Mouse (Mus musculus) ES-Bruce4 (cell line): Measurements from ENCODE around the gene Mum1. TPM values are rescaled to one million over a fixed set of nuclear protein-coding genes. Genes with fewer than 3 reads are reported as not detected.

Experiments used
- H3K27ac ChIP-seq: 2 replicates; pipeline ENCODE4 v1.5.1; 2012; ENCODE audit warnings: low read length, inconsistent platforms; ENCODE audit not compliant: insufficient read depth
- H3K27me3 ChIP-seq: 2 replicates; pipeline ENCODE4 v1.6.1; 2012; ENCODE audit warnings: mild to moderate bottlenecking, low read length, inconsistent platforms; ENCODE audit not compliant: control insufficient read depth, poor library complexity, insufficient read depth, severe bottlenecking
- H3K36me3 ChIP-seq: 2 replicates; pipeline ENCODE4 v1.6.1; 2012; ENCODE audit warnings: inconsistent platforms, mild to moderate bottlenecking, low read length, moderate library complexity; ENCODE audit not compliant: control insufficient read depth, poor library complexity, insufficient read depth, severe bottlenecking
- H3K4me1 ChIP-seq: one replicate; pipeline ENCODE4 v1.8.1; 2011; ENCODE audit warnings: low read length; ENCODE audit not compliant: control insufficient read depth, insufficient read depth
- H3K4me3 ChIP-seq: 2 replicates; pipeline ENCODE4 v1.5.1; 2011; ENCODE audit warnings: low read depth, mild to moderate bottlenecking, low read length
- H3K9ac ChIP-seq: 2 replicates; pipeline ENCODE4 v1.6.1; 2012; ENCODE audit warnings: low read depth, mild to moderate bottlenecking, inconsistent platforms; ENCODE audit not compliant: poor library complexity, severe bottlenecking
- H3K9me3 ChIP-seq: replicated peaks from 2 replicates; pipeline ENCODE4 v1.6.1; 2012; ENCODE audit warnings: mild to moderate bottlenecking, low read length, inconsistent platforms; ENCODE audit not compliant: control insufficient read depth, poor library complexity, insufficient read depth, severe bottlenecking
- CTCF ChIP-seq: IDR thresholded peaks from one replicate; pipeline ENCODE4 v1.8.1; 2011; ENCODE audit warnings: low read depth, low read length
- EP300 ChIP-seq: IDR thresholded peaks from 2 replicates; pipeline ENCODE4 v1.6.1; 2011; ENCODE audit warnings: low read depth, low read length; ENCODE audit not compliant: insufficient read depth
- POLR2A ChIP-seq: IDR thresholded peaks from one replicate; pipeline ENCODE4 v1.8.1; 2011; ENCODE audit warnings: low read length; ENCODE audit not compliant: insufficient read depth
- polyA plus RNA-seq: library from polyadenylated mRNA; stranded (reverse); fragments of >200 nt; gene quantifications from 2 replicates; pipeline ENCODE4 v1.2.4, GENCODE M21; 2011; ENCODE audit warnings: low read depth; ENCODE audit not compliant: missing spikeins, insufficient read depth, insufficient read length

Mum1 gene
- polyA plus RNA-seq, 1 experiment = 35.7 TPM

GRCm38 (mm10) chr10:80250573-80250972 is 24.3 kb downstream of the Mum1 start:
- Histone ChIP-seq H3K4me1 (peaks cover 1% of the 10 kb centered on the region), H3K4me3 (no peak overlapping the region), H3K27ac (no peak overlapping the region), H3K9me3 (no peaks in the 10 kb centered on the region), H3K9ac (no peak overlapping the region), H3K27me3 (no peaks in the 10 kb centered on the region), H3K36me3 (peaks cover 4% of the 10 kb centered on the region; the same call in 1 of the 2 replicates)
- TF ChIP-seq CTCF = no peak
- TF ChIP-seq POLR2A = no peak
- no peak for TF ChIP-seq EP300

DNA sequence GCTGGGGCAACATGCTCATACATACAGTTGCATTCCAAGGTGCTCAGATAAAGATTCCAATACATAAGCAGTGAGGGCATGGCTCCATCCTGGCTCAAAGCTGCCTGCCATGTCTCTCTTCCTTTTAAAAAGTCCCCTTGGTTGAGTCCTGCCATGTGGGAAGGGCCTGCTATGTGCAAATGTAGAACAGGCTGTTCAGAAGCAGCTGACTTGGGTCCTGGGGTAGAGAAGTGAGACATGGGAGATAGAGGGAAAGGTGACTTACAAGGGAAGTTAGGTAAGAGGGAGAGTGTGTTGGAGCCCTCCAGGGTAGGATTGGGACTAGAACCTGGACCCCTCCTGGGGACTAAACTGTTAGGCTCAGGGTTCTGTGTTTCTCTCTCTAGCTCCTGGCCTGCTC is 25.8 kb downstream of the Mum1 start:
- no peak for TF ChIP-seq POLR2A
- TF ChIP-seq EP300 = no peak
- TF ChIP-seq CTCF = no peak
- H3K27ac ChIP-seq = no peak overlapping the region
- peaks cover 4% of the 10 kb centered on the region; the same call in 1 of the 2 replicates for H3K36me3 ChIP-seq
- no peaks in the 10 kb centered on the region for H3K27me3 ChIP-seq
- peaks cover 1% of the 10 kb centered on the region for H3K4me1 ChIP-seq
- no peak overlapping the region for H3K9ac ChIP-seq
- no peak overlapping the region for H3K4me3 ChIP-seq
- H3K9me3 ChIP-seq = no peaks in the 10 kb centered on the region

DNA sequence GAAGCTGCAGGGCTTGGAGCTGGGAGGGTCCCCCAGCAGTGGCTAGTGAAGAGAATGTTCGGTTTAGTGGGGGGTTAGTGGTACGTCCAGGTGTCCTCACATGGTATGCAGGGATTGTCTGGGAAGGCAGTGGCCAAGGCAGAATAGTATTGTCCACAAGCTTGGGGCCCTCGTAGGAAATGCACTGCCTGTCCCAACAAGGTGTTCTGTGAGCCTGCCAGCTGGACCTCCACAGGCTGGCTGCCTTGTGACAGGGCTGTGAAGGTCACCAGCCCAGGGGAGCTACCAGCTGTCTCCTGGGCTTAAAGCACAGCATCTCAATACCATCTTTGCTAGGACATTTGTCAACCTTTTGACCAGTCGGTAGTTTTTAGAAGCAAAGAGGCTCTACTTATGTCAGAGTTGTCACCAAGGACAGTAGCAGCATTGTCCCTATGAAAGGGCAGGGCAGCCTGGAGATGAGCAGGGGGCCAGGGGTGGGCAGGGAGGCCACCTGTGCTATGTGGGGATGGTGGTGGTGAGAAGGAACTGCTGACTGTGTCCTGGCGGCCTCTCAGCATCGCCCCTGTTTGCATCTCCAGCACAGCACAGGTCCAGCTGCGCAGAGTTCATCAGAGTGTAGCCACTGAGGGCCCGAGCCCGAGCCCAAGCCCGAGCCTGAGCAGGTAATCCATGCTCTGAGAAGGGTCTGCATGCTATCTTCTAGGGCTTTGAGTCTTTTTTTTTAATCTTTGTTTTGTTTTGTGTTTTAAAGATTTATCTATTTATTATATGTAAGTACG is 26.4 kb downstream of the Mum1 start:
- TF ChIP-seq POLR2A = no peak
- no peak for TF ChIP-seq CTCF
- no peak for TF ChIP-seq EP300
- H3K9me3 ChIP-seq = no peaks in the 10 kb centered on the region
- no peak overlapping the region for H3K27ac ChIP-seq
- H3K36me3 ChIP-seq = peaks cover 4% of the 10 kb centered on the region; the same call in 1 of the 2 replicates
- H3K4me1 ChIP-seq = peaks cover 1% of the 10 kb centered on the region
- no peak overlapping the region for H3K9ac ChIP-seq
- H3K27me3 ChIP-seq = no peaks in the 10 kb centered on the region
- H3K4me3 ChIP-seq = no peak overlapping the region

GRCm38 (mm10) chr10:80253551-80253950 is 27.3 kb downstream of the Mum1 start:
- Histone ChIP-seq H3K9me3 (no peaks in the 10 kb centered on the region), H3K4me1 (no peaks in the 10 kb centered on the region), H3K27me3 (no peaks in the 10 kb centered on the region), H3K27ac (no peak overlapping the region), H3K9ac (no peak overlapping the region), H3K36me3 (peaks cover 4% of the 10 kb centered on the region; the same call in 1 of the 2 replicates), H3K4me3 (no peak overlapping the region)
- TF ChIP-seq EP300 (no peak), POLR2A (no peak), CTCF (no peak)

DNA sequence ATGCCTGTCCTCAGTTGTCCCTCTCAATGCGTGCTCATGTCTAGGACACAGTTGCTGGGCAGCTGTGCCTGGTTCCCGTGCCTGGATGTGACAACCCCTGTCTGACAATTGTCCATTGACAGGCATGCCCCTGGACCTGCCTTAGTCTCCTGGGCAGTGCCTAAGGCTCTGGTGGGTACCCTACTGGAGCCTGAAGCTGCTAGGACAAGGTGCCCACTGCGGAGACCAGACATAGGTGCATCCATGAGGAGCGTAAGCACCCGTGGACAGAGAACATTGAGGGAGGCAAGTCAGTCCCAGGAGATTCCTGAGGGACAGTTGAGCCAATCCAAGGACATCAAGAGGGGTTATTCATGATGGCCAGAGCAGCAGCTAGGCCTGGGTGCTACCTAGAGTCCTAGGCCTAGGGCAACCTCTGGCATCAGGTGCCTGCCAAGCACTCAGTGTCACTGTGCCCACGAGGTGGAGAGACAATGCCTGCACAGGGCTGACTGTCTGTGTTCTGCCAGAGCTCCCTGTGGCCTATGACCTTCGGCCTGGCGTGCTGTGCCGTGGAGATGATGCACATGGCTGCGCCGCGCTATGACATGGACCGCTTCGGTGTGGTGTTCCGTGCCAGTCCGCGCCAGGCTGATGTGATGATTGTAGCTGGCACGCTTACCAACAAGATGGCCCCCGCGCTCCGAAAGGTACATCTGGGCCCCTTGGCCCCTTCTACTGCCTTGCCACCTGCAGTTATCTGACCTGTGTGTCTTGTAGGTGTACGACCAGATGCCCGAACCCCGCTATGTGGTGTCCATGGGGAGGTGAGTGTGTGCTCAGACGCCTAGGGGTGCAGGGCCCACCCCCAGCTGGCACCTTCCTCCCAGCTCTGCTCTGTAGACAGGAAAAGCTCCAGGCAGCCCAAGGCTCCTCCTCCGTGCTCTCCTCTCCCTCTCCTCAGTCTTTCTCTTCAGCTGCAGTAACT is 28.4 kb downstream of the Mum1 start:
- Histone ChIP-seq H3K36me3 (peaks cover 4% of the 10 kb centered on the region; the same call in 1 of the 2 replicates), H3K4me3 (no peak overlapping the region), H3K9ac (no peak overlapping the region), H3K9me3 (no peaks in the 10 kb centered on the region), H3K4me1 (no peaks in the 10 kb centered on the region), H3K27ac (no peak overlapping the region), H3K27me3 (no peaks in the 10 kb centered on the region)
- TF ChIP-seq EP300 (no peak), POLR2A (no peak), CTCF (no peak)
